Mouse (Mus musculus): ENCODE data around the gene Prkca. TPM values are rescaled to one million over a fixed set of nuclear protein-coding genes. Genes with fewer than 3 reads are reported as not detected.

Gene Prkca
- total and polyA plus RNA-seq, 2 experiments from 2014 or later: 7.9 to 32.0 TPM

DNA sequence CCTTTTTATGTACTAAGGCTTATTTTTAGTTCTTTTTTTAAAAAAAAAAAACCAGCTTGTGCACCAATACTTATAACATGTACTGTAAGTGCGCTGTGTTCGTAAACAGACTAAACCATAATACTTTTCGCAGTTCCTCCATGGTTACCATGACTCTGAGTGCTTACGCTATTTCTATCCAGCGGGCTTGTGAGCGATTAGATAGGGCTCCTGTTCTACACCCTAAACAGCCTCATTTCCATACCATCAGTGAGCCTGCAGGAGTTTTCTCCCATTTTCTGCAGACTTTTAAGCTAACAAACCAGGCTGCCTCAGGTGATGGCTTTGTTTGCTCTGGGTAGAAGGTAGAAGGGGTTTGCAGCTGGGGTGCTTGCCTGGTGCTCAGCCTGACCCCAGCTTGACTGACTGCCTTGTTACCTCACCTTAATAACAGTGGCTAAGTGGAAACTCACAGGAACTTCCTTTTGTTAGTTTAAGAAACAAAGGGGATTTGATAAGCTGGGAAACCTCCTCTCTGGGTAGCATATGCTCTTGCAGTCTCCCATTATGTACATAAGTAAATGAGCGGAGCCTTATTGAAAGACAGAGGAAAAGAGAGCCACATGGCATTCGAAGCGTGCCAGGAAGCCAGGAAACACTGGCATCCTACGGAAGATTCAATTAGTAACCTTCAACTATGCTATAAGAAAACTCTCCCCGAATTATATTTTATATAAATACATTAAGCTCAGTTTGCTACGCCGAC, 197.8 kb downstream of the Prkca start:
- TF ChIP-seq CTCF (IDR thresholded peaks at IDR 0.05): no peak
- H3K4me3 ChIP-seq (ENCODE audit: low read depth, low read length): no peak overlapping the region
- no peaks in the 10 kb centered on the region for H3K9me3 ChIP-seq (ENCODE audit: low read length)
- DNase-seq (ENCODE audit: low spot score) (no peak), ATAC-seq (ENCODE audit: low FRiP score) (no peak)
- peak overlapping the region; percentile 22 for H3K4me2 ChIP-seq (ENCODE audit: low read depth, low read length, poor library complexity, severe bottlenecking)
- H3K27ac ChIP-seq (ENCODE audit: low read depth, low read length): peak overlapping the region; percentile 68
- H3K4me1 ChIP-seq (ENCODE audit: insufficient read depth, low read length): peaks cover 20% of the 10 kb centered on the region; the same call in 1 of the 2 replicates
- 46% methylated on average over 13 of the region's 13 CpGs for whole genome bisulfite sequencing
- H3K9ac ChIP-seq (replicated peaks; ENCODE audit: low read length, poor library complexity, severe bottlenecking): no peak overlapping the region
- no peaks in the 10 kb centered on the region for H3K27me3 ChIP-seq (ENCODE audit: insufficient read depth, low read length)
- no peaks in the 10 kb centered on the region for H3K36me3 ChIP-seq (ENCODE audit: insufficient read depth, low read length)

DNA sequence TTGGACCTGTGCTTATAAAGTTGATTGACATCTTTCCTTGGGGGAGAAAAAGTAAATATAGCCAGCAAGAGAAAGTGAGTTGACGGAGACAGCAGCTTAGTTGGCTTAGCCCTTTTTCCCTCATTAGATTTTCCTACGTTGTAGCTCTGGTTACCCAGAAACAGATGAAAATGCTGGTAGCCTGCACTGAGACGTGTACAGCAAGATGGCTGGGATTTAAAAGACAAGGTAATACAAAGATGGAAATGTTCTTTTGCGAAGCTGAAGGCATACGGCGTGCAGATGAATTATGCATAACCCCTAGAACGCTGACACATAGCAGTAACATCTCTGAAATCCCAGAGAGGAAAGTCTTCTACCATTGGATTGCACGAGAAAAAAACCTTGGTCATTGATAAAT, 198.6 kb downstream of the Prkca start:
- Histone ChIP-seq H3K27ac (ENCODE audit: low read depth, low read length) (0 out of 2 replicates have a peak overlapping the region, but pooled peaks have one; percentile 14), H3K9me3 (ENCODE audit: low read length) (no peaks in the 10 kb centered on the region), H3K4me3 (ENCODE audit: low read depth, low read length) (no peak overlapping the region), H3K4me1 (ENCODE audit: insufficient read depth, low read length) (peaks cover 18% of the 10 kb centered on the region; the same call in 1 of the 2 replicates), H3K36me3 (ENCODE audit: insufficient read depth, low read length) (no peaks in the 10 kb centered on the region), H3K27me3 (ENCODE audit: insufficient read depth, low read length) (no peaks in the 10 kb centered on the region), H3K9ac (replicated peaks; ENCODE audit: low read length, poor library complexity, severe bottlenecking) (no peak overlapping the region), H3K4me2 (ENCODE audit: low read depth, low read length, poor library complexity, severe bottlenecking) (0 out of 2 replicates have a peak overlapping the region, but pooled peaks have one; percentile 22)
- no peak for ATAC-seq (ENCODE audit: low FRiP score)
- 35% methylated on average over 8 of the region's 8 CpGs for WGBS
- no peak for DNase-seq (ENCODE audit: low spot score)
- no peak for TF ChIP-seq CTCF (IDR thresholded peaks at IDR 0.05)

- 93% methylated on average over 2 of the region's 2 CpGs for WGBS
Observed at GRCm38 (mm10) chr11:108143739-108144138, 200.0 kb downstream of the Prkca start.

GRCm38 (mm10) chr11:108140028-108140427, 203.7 kb downstream of the Prkca start:
- no peak overlapping the region for H3K9ac ChIP-seq (replicated peaks; ENCODE audit: low read length, poor library complexity, severe bottlenecking)
- H3K27me3 ChIP-seq (ENCODE audit: insufficient read depth, low read length): no peaks in the 10 kb centered on the region
- TF ChIP-seq CTCF (IDR thresholded peaks at IDR 0.05): no peak
- H3K4me3 ChIP-seq (ENCODE audit: low read depth, low read length): no peak overlapping the region
- no peak overlapping the region for H3K4me2 ChIP-seq (ENCODE audit: low read depth, low read length, poor library complexity, severe bottlenecking)
- DNase-seq (ENCODE audit: low spot score) (no peak), ATAC-seq (ENCODE audit: low FRiP score) (no peak)
- 59% methylated on average over 7 of the region's 7 CpGs for WGBS
- H3K4me1 ChIP-seq (ENCODE audit: insufficient read depth, low read length): peaks cover 12% of the 10 kb centered on the region
- H3K9me3 ChIP-seq (ENCODE audit: low read length): no peaks in the 10 kb centered on the region
- 0 out of 2 replicates have a peak overlapping the region, but pooled peaks have one; percentile 26 for H3K27ac ChIP-seq (ENCODE audit: low read depth, low read length)
- H3K36me3 ChIP-seq (ENCODE audit: insufficient read depth, low read length): no peaks in the 10 kb centered on the region

More at GRCm38 (mm10) chr11:108143739-108144138, 200.0 kb downstream of the Prkca start:
- no peaks in the 10 kb centered on the region for H3K27me3 ChIP-seq (ENCODE audit: insufficient read depth, low read length)
- no peak overlapping the region for H3K4me2 ChIP-seq (ENCODE audit: low read depth, low read length, poor library complexity, severe bottlenecking)
- H3K36me3 ChIP-seq (ENCODE audit: insufficient read depth, low read length): no peaks in the 10 kb centered on the region
- H3K9ac ChIP-seq (replicated peaks; ENCODE audit: low read length, poor library complexity, severe bottlenecking): no peak overlapping the region
- peaks cover 19% of the 10 kb centered on the region; the same call in 1 of the 2 replicates for H3K4me1 ChIP-seq (ENCODE audit: insufficient read depth, low read length)
- no peaks in the 10 kb centered on the region for H3K9me3 ChIP-seq (ENCODE audit: low read length)
- H3K4me3 ChIP-seq (ENCODE audit: low read depth, low read length): no peak overlapping the region
- ATAC-seq (ENCODE audit: low FRiP score) (no peak), DNase-seq (ENCODE audit: low spot score) (no peak)
- H3K27ac ChIP-seq (ENCODE audit: low read depth, low read length): no peak overlapping the region
- TF ChIP-seq CTCF (IDR thresholded peaks at IDR 0.05): no peak

GRCm38 (mm10) chr11:108136341-108136740, 207.4 kb downstream of the Prkca start:
- no peaks in the 10 kb centered on the region for H3K36me3 ChIP-seq (ENCODE audit: insufficient read depth, low read length)
- no peak for ATAC-seq (ENCODE audit: low FRiP score)
- 40% methylated on average over 3 of the region's 3 CpGs for WGBS
- H3K4me3 ChIP-seq (ENCODE audit: low read depth, low read length): no peak overlapping the region
- H3K27ac ChIP-seq (ENCODE audit: low read depth, low read length): no peak overlapping the region
- DNase-seq (ENCODE audit: low spot score): peak; percentile 16
- H3K4me1 ChIP-seq (ENCODE audit: insufficient read depth, low read length): peaks cover 12% of the 10 kb centered on the region
- H3K4me2 ChIP-seq (ENCODE audit: low read depth, low read length, poor library complexity, severe bottlenecking): no peak overlapping the region
- TF ChIP-seq CTCF (IDR thresholded peaks at IDR 0.05): peak; percentile 18
- H3K27me3 ChIP-seq (ENCODE audit: insufficient read depth, low read length): no peaks in the 10 kb centered on the region
- no peak overlapping the region for H3K9ac ChIP-seq (replicated peaks; ENCODE audit: low read length, poor library complexity, severe bottlenecking)
- H3K9me3 ChIP-seq (ENCODE audit: low read length): no peaks in the 10 kb centered on the region

DNA sequence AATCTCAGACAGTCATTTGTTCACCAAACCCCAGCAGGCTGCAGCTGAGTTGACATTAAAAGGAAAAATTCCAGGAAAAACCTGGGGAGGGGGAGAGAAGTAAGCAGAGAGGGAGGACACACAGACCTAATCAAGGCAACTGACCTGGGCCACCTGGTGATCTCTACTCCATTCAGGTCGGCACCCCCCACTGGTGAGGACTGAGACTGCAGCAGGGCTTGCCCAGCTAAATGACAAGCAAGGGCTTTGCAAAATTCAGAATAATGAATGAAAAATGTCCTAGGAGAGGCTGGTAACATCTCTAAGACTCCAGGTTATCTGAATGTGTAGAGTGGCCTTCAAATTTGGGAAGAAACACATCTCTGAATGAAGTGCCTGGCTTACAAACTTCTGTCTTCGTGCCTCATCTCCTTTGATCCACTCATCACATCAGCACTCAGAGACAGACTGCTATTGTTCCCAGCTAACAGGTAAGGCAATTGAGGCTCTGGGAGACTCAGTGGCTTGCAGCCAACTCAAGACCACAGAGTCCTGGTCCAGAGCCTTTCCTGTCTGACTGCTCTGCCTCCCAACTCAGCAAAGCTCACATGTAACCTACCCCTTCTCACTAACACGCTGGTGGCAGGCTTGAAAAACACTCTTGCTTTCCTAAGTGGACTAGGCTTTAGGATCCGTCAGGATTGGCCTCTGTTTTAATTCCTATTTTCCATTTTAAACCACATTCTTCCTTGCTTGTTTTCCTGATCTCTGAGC, 208.1 kb downstream of the Prkca start:
- ATAC-seq (ENCODE audit: low FRiP score) (no peak), DNase-seq (ENCODE audit: low spot score) (no peak)
- Histone ChIP-seq H3K4me2 (ENCODE audit: low read depth, low read length, poor library complexity, severe bottlenecking) (no peak overlapping the region), H3K4me3 (ENCODE audit: low read depth, low read length) (no peak overlapping the region), H3K27me3 (ENCODE audit: insufficient read depth, low read length) (no peaks in the 10 kb centered on the region), H3K4me1 (ENCODE audit: insufficient read depth, low read length) (peaks cover 12% of the 10 kb centered on the region), H3K9ac (replicated peaks; ENCODE audit: low read length, poor library complexity, severe bottlenecking) (no peak overlapping the region), H3K36me3 (ENCODE audit: insufficient read depth, low read length) (no peaks in the 10 kb centered on the region), H3K27ac (ENCODE audit: low read depth, low read length) (peak overlapping the region; percentile 59), H3K9me3 (ENCODE audit: low read length) (no peaks in the 10 kb centered on the region)
- TF ChIP-seq CTCF (IDR thresholded peaks at IDR 0.05): peak; percentile 58
- 22% methylated on average over 4 of the region's 4 CpGs for WGBS
